Mouse (Mus musculus) C3H10T1/2 (cell line): ENCODE measurements around the gene Hs3st3b1. TPM values are rescaled to one million over a fixed set of nuclear protein-coding genes. Genes with fewer than 3 reads are reported as not detected.

Experiments
- polyA plus RNA-seq, 2 experiments: library from polyadenylated mRNA; unstranded; fragments of >200 nt; fragmentation: generic; extraction: Trizol; gene quantifications; one replicate each; pipeline ENCODE4 v1.2.1; 2012; ENCODE audit warnings: missing spikeins in 2 of 2

Hs3st3b1 gene
- not detected for polyA plus RNA-seq

GRCm38 (mm10) chr11:63922091-63922621, at the start of gene Hs3st3b1:
Gene Hs3st3b1 (minus strand): TSS chr11:63922290.

Other genes starting within 250 kb of the Hs3st3b1 start
- gene Cox10, start 157.2 kb upstream of the Hs3st3b1 start, polyA plus RNA-seq, result 10 to 100 TPM; 12.9 to 18.1 TPM